Mouse (Mus musculus) limb, embryonic 14.5 days (tissue): ENCODE data around the gene Acsl6. TPM values are rescaled to one million over a fixed set of nuclear protein-coding genes. Genes with fewer than 3 reads are reported as not detected.

ENCODE experiments used
- ATAC-seq: fragments of 200-750 bp; cut with Nextera tagmentation; 2 replicates; pipeline ENCODE4 v1.8.0; 2017; ENCODE audit warnings: low read depth, moderate number of reproducible peaks, moderate TSS enrichment; ENCODE audit not compliant: low FRiP score
- DNase-seq: peaks from one replicate; pipeline ENCODE4 v3.0.0-alpha.2; 2015; ENCODE audit warnings: low spot score
- H3K27ac ChIP-seq: fragments of 300-500 bp; sonication (generic); replicated peaks from 2 replicates; pipeline ENCODE4 v1.5.1; 2014; ENCODE audit warnings: low read depth, mild to moderate bottlenecking, low read length, moderate library complexity, mixed read lengths
- H3K27me3 ChIP-seq: fragments of 300-500 bp; sonication (generic); 2 replicates; pipeline ENCODE4 v1.6.1; 2014; ENCODE audit warnings: low read length, mixed read lengths; ENCODE audit not compliant: control insufficient read depth, insufficient read depth
- H3K36me3 ChIP-seq: fragments of 300-500 bp; sonication (generic); 2 replicates; pipeline ENCODE4 v1.6.1; 2014; ENCODE audit warnings: mild to moderate bottlenecking, low read length, moderate library complexity, mixed read lengths; ENCODE audit not compliant: control insufficient read depth, insufficient read depth
- H3K4me1 ChIP-seq: fragments of 300-500 bp; sonication (generic); 2 replicates; pipeline ENCODE4 v1.6.1; 2014; ENCODE audit warnings: antibody characterized with exemption, low read length, mixed read lengths; ENCODE audit not compliant: control insufficient read depth, insufficient read depth
- H3K4me2 ChIP-seq: fragments of 300-500 bp; sonication (generic); replicated peaks from 2 replicates; pipeline ENCODE4 v1.6.1; 2014; ENCODE audit warnings: low read depth, mild to moderate bottlenecking, low read length, moderate library complexity; ENCODE audit not compliant: severe bottlenecking
- H3K4me3 ChIP-seq: fragments of 300-500 bp; sonication (generic); replicated peaks from 2 replicates; pipeline ENCODE4 v1.5.1; 2014; ENCODE audit warnings: low read length
- H3K9ac ChIP-seq: fragments of 300-500 bp; sonication (generic); 2 replicates; pipeline ENCODE4 v1.6.1; 2014; ENCODE audit warnings: mild to moderate bottlenecking, low read depth, low read length, moderate library complexity; ENCODE audit not compliant: severe bottlenecking
- H3K9me3 ChIP-seq: fragments of 300-500 bp; sonication (generic); 2 replicates; pipeline ENCODE4 v1.6.1; 2016; ENCODE audit warnings: low read length; ENCODE audit not compliant: control insufficient read depth
- POLR2A ChIP-seq: fragments of 200-500 bp; IDR thresholded peaks from 2 replicates; pipeline ENCODE4 v1.8.0; 2012; ENCODE audit warnings: inconsistent platforms, mild to moderate bottlenecking, moderate library complexity, borderline replicate concordance; ENCODE audit not compliant: insufficient read depth, insufficient read length; ENCODE audit errors: extremely low read depth
- WGBS: fragments of 180-500 bp; shearing (Covaris S2); extraction: QIAGEN DNeasy Blood & Tissue Kit; methylation state at CpG from one replicate; pipeline ENCODE4 v1.1.7; 2014; 5-methylcytosine and 5-hydroxymethylcytosine counted together
- polyA plus RNA-seq, 2 experiments: library from polyadenylated mRNA; depleted of rRNA in 1 of 2; stranded (reverse) in 1 of 2; unstranded in 1 of 2; fragments of >200 nt; fragmentation: Nextera tagmentation in 1 of 2; extraction: Ambion mirVana in 1 of 2; gene quantifications; 2 replicates each; pipeline versions ENCODE4 v1.2.1 to v1.2.3; 2012 to 2014

Gene Acsl6
- polyA plus RNA-seq, 2 experiments, result 0.47 to 0.91 TPM

DNA sequence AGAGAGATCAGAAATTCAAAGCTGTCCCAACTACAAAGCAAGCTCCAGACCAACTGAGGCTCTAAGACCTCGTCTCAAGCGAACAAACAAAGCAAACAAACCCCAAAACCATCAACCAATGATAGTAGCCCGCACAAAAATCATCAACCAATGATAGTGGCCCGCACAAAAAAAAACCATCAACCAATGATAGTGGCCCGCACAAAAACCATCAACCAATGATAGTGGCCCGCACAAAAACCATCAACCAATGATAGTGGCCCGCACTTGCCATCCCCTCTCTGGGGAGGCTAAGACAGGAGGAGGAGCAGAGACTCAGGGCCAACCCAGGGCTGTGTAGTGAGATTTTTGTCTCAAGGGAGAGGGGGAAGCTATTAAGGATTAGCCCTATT lies 52.0 kb downstream of the Acsl6 start:
- 53% methylated on average over 7 of the region's 7 CpGs for WGBS
- no peaks in the 10 kb centered on the region for H3K9me3 ChIP-seq
- TF ChIP-seq POLR2A, result no peak
- H3K36me3 ChIP-seq, result no peaks in the 10 kb centered on the region
- no peak for DNase-seq
- H3K4me3 ChIP-seq, result no peak overlapping the region
- no peak for ATAC-seq
- H3K4me1 ChIP-seq, result no peaks in the 10 kb centered on the region
- H3K9ac ChIP-seq, result no peak overlapping the region
- no peaks in the 10 kb centered on the region for H3K27me3 ChIP-seq
- no peak overlapping the region for H3K4me2 ChIP-seq
- no peak overlapping the region for H3K27ac ChIP-seq

DNA sequence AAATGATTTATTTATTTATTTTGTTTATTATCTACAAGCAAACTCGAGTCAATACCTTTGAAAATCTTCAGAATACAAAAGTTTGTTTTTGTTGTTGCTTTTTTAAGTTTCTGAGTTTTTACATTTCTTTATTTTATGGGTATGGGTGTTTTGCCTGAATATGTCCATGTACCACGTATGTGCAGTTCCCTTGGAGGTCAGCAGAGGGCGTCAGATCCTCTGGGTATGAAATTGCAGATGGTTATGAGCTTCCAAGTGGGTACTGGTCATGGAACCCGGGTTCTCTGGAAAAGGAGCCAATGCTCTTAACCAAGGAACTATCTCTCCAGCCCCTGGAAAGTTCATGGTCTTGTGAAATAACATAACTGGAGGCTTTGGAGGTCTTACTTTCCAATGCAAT lies 53.1 kb downstream of the Acsl6 start:
- DNase-seq, result no peak
- no peaks in the 10 kb centered on the region for H3K9me3 ChIP-seq
- H3K4me2 ChIP-seq, result no peak overlapping the region
- H3K4me1 ChIP-seq, result no peaks in the 10 kb centered on the region
- no peak overlapping the region for H3K27ac ChIP-seq
- no peaks in the 10 kb centered on the region for H3K36me3 ChIP-seq
- no peak for TF ChIP-seq POLR2A
- H3K27me3 ChIP-seq, result no peaks in the 10 kb centered on the region
- no peak overlapping the region for H3K9ac ChIP-seq
- ATAC-seq, result no peak
- 65% methylated on average over 4 of the region's 4 CpGs for WGBS
- H3K4me3 ChIP-seq, result no peak overlapping the region

DNA sequence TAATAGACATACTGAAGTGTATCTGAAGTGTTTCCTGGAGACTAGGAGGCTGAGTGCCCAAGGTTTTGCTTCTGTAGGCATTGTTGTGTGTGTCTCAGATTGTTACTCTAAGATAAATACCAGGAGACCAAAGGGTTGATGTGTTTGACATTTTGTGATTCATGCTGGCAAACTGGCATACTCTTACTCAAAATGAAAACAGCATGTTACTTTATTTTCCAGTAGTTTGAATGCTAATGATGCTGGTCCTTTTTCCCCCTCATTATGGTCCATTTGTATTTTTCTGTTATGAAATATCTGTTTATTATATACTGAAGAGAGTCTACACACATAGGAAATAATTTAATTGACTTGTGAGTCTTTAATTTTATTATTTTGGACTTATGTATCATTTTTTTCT lies 69.0 kb downstream of the Acsl6 start:
- Histone ChIP-seq H3K9ac (no peak overlapping the region), H3K4me1 (no peaks in the 10 kb centered on the region), H3K4me2 (no peak overlapping the region), H3K27me3 (no peaks in the 10 kb centered on the region), H3K4me3 (no peak overlapping the region), H3K27ac (no peak overlapping the region), H3K9me3 (no peaks in the 10 kb centered on the region), H3K36me3 (no peaks in the 10 kb centered on the region)
- DNase-seq (no peak), ATAC-seq (no peak)
- no peak for TF ChIP-seq POLR2A

DNA sequence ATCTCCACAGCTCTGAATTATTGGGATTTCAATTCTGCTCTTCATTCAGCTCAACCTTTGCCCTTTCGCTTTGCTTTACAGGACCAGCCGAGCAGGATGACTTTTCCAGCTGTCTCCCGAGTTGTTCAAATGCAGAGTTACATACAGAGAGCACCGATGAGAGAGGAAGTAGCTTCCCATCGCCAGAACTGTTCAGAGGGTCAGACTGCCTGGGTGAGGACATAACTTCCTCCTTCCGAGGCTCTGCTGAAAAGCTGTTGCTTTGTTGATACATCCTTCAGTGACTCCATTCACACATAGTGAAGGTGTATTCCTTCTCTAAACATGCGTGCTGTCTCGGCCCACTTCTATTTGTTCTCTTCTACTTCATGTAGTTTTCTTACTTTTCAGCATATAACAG lies 86.8 kb downstream of the Acsl6 start:
- TF ChIP-seq POLR2A, result no peak
- Histone ChIP-seq H3K4me3 (no peak overlapping the region), H3K36me3 (no peaks in the 10 kb centered on the region), H3K4me2 (no peak overlapping the region), H3K9ac (no peak overlapping the region), H3K27ac (no peak overlapping the region), H3K27me3 (no peaks in the 10 kb centered on the region), H3K9me3 (no peaks in the 10 kb centered on the region), H3K4me1 (no peaks in the 10 kb centered on the region)
- ATAC-seq (no peak), DNase-seq (no peak)
- 67% methylated on average over 8 of the region's 8 CpGs for WGBS

DNA sequence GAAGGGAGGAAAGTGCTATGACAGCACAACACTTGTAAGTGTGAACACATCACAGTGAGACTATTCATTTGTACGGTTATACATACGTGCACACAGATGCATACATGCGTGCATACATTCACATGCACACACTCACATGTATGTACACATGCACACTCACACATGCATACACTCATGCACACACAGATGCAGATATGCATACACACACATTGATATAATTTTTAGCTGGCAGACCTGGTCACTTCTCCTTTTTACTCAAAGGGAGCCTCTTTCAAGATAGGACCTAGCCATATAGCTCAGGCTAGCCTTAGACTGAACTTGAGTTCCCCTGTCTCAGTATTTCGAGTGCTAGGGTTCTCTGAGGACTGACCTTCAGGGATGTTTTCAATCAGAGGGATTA lies 87.7 kb downstream of the Acsl6 start:
- Histone ChIP-seq H3K27me3 (no peaks in the 10 kb centered on the region), H3K4me3 (no peak overlapping the region), H3K27ac (no peak overlapping the region), H3K9ac (no peak overlapping the region), H3K4me1 (no peaks in the 10 kb centered on the region), H3K4me2 (no peak overlapping the region), H3K9me3 (no peaks in the 10 kb centered on the region), H3K36me3 (no peaks in the 10 kb centered on the region)
- no peak for TF ChIP-seq POLR2A
- 84% methylated on average over 4 of the region's 4 CpGs for WGBS
- DNase-seq (no peak), ATAC-seq (no peak)

DNA sequence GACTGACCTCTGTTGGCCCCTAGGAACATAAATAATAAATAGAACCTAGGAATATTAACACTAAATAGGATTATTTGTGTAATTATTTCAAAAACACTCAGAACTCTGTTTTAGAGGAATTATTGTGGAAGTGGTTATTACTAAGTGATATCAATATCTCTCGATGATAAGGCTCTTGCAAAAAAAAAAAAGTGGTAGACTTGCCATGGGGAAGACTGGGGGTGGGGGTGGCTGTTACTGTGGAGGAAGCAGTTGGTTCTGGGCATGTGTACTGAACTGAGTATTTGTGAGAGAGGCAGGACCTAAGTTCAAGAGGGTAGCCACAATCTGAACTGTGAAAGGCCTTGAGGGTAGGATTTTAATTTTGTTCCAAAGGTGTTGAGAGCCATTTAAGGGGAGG lies 93.1 kb downstream of the Acsl6 start:
- Histone ChIP-seq H3K9me3 (no peaks in the 10 kb centered on the region), H3K4me3 (no peak overlapping the region), H3K27me3 (no peaks in the 10 kb centered on the region), H3K4me1 (no peaks in the 10 kb centered on the region), H3K36me3 (no peaks in the 10 kb centered on the region), H3K4me2 (no peak overlapping the region), H3K9ac (no peak overlapping the region), H3K27ac (no peak overlapping the region)
- ATAC-seq (no peak), DNase-seq (no peak)
- TF ChIP-seq POLR2A, result no peak
- 88% methylated on average over 1 of the region's 1 CpGs for WGBS
